9 mouse cellular contexts compared by ENCODE assay signal in the genomic region with DNA sequence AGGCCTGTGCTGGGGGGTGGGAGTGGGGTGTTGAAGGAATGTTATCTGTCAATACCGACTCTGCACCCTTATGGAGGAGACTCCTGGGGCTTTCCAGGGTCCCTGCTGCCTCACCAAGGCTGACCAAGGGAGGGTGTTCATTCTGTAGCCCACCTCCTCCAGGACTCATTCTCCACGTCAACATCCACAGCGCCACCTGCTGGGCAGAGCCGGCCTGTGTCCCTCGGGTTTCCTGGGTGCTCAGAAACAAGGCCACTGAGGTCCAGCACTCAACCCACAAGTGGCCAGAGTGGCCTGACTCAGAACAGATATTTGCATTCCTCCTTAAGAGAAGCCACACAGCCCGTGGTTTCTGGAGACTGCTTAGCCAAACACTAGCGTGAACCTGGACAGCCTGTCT. TPM values are rescaled to one million over a fixed set of nuclear protein-coding genes. Genes with fewer than 3 reads are reported as not detected.
DNase-seq lines count a peak whose midpoint lies in the region; ATAC-seq lines count a peak whose summit lies in the region.
"Had no signal": no experiment of that assay in that cellular context is flagged by ENCODE, and none has a peak within 500 bp of the region (broad histone marks: within the 10 kb centered on the region; RNA-seq: fewer than 3 reads in every experiment).

No protein-coding gene starts in this region.

- DNase-seq in intestine, embryonic 14.5 days (ENCODE audit: low spot score) = peak; percentile 86
- DNase-seq in ES-CJ7 (ENCODE audit: low read depth, low spot score) = peak; percentile 73
- DNase-seq in cerebellum, postnatal 14 days = peak; percentile 77 to 90
- peak; percentile 80 for DNase-seq in hindbrain, embryonic 10.5 days (ENCODE audit: low spot score)
- peak; percentile 59 for DNase-seq in liver, embryonic 11.5 days (ENCODE audit: low spot score)
- DNase-seq in natural killer cell, adult 2 months (ENCODE audit: low spot score in 2 of 2) = peak; percentile 52 to 61
- DNase-seq in thymus, postnatal 4 days = peak; percentile 86

- no peaks in the 10 kb centered on the region for H3K9me3 ChIP-seq in intestine, embryonic 14.5 days (ENCODE audit: control insufficient read depth, low read length)
- H3K9me3 ChIP-seq in intestine, embryonic 15.5 days = no peaks in the 10 kb centered on the region
- no peaks in the 10 kb centered on the region for H3K9me3 ChIP-seq in hindbrain, embryonic 10.5 days
- H3K9me3 ChIP-seq in liver, embryonic 11.5 days (ENCODE audit: control insufficient read depth, low read length) = no peaks in the 10 kb centered on the region

- H3K9ac ChIP-seq in intestine, embryonic 14.5 days (ENCODE audit: low read length) = no peak overlapping the region
- no peak overlapping the region for H3K9ac ChIP-seq in intestine, embryonic 15.5 days
- H3K9ac ChIP-seq in liver, embryonic 11.5 days (ENCODE audit: low read depth, low read length) = no peak overlapping the region

- peaks cover 4% of the 10 kb centered on the region; the same call in 1 of the 2 replicates for H3K27me3 ChIP-seq in intestine, embryonic 14.5 days (replicated peaks; ENCODE audit: control insufficient read depth, insufficient read depth, low read length)
- peaks cover 6% of the 10 kb centered on the region; the same call in 1 of the 2 replicates for H3K27me3 ChIP-seq in intestine, embryonic 15.5 days (replicated peaks)
- H3K27me3 ChIP-seq in hindbrain, embryonic 10.5 days (ENCODE audit: insufficient read depth, poor library complexity, severe bottlenecking) = peaks cover 22% of the 10 kb centered on the region
- H3K27me3 ChIP-seq in liver, embryonic 11.5 days (replicated peaks; ENCODE audit: control insufficient read depth, insufficient read depth, low read length) = peaks cover 3% of the 10 kb centered on the region

- no peak for ATAC-seq in intestine, embryonic 14.5 days (replicated peaks; ENCODE audit: low FRiP score, low TSS enrichment, low read depth)
- no peak for ATAC-seq in intestine, embryonic 15.5 days
- ATAC-seq in liver, embryonic 11.5 days (replicated peaks; ENCODE audit: low FRiP score) = no peak

- no peaks in the 10 kb centered on the region for H3K36me3 ChIP-seq in intestine, embryonic 14.5 days (ENCODE audit: control insufficient read depth, insufficient read depth, low read length)
- no peaks in the 10 kb centered on the region for H3K36me3 ChIP-seq in intestine, embryonic 15.5 days
- H3K36me3 ChIP-seq in hindbrain, embryonic 10.5 days = no peaks in the 10 kb centered on the region
- no peaks in the 10 kb centered on the region for H3K36me3 ChIP-seq in liver, embryonic 11.5 days (ENCODE audit: control insufficient read depth, insufficient read depth, low read length)

- H3K4me2 ChIP-seq in intestine, embryonic 14.5 days (ENCODE audit: low read length) = no peak overlapping the region
- H3K4me2 ChIP-seq in intestine, embryonic 15.5 days (replicated peaks) = no peak overlapping the region
- no peak overlapping the region for H3K4me2 ChIP-seq in liver, embryonic 11.5 days

- 16% methylated on average over 7 of the region's 7 CpGs for WGBS in intestine, embryonic 14.5 days
- 20% methylated on average over 7 of the region's 7 CpGs for WGBS in intestine, embryonic 15.5 days
- 19% methylated on average over 7 of the region's 7 CpGs for WGBS in hindbrain, embryonic 10.5 days
- 21% methylated on average over 7 of the region's 7 CpGs for whole genome bisulfite sequencing in liver, embryonic 11.5 days

- no peak overlapping the region for H3K27ac ChIP-seq in intestine, embryonic 14.5 days (ENCODE audit: low read depth)
- H3K27ac ChIP-seq in intestine, embryonic 15.5 days = no peak overlapping the region
- peak overlapping the region; percentile 73 for H3K27ac ChIP-seq in hindbrain, embryonic 10.5 days
- H3K27ac ChIP-seq in liver, embryonic 11.5 days (ENCODE audit: low read depth, low read length) = no peak overlapping the region

- no peak overlapping the region for H3K4me3 ChIP-seq in intestine, embryonic 14.5 days (ENCODE audit: low read depth, low read length)
- H3K4me3 ChIP-seq in intestine, embryonic 15.5 days (replicated peaks) = no peak overlapping the region
- H3K4me3 ChIP-seq in hindbrain, embryonic 10.5 days = no peak overlapping the region
- H3K4me3 ChIP-seq in liver, embryonic 11.5 days (ENCODE audit: low read depth, low read length) = no peak overlapping the region
- H3K4me3 ChIP-seq: myocyte had no signal

- H3K4me1 ChIP-seq in intestine, embryonic 14.5 days (replicated peaks; ENCODE audit: control insufficient read depth, insufficient read depth, low read length) = no peaks in the 10 kb centered on the region
- no peaks in the 10 kb centered on the region for H3K4me1 ChIP-seq in intestine, embryonic 15.5 days (replicated peaks)
- peaks cover 27% of the 10 kb centered on the region for H3K4me1 ChIP-seq in hindbrain, embryonic 10.5 days (replicated peaks)
- H3K4me1 ChIP-seq in liver, embryonic 11.5 days (replicated peaks; ENCODE audit: control insufficient read depth, insufficient read depth, low read length) = no peaks in the 10 kb centered on the region

RNA-seq across cellular contexts. Expression of a gene that starts 10.6 kb away (rescaled TPM):
- polyA plus RNA-seq in intestine, embryonic 14.5 days (2014; fragmentation: Nextera tagmentation; extraction: Ambion mirVana) = 1,083 and 1,275 TPM in 2 replicates
- 1,066 and 1,145 TPM in 2 replicates for polyA plus RNA-seq in intestine, embryonic 15.5 days (2015; fragmentation: Nextera tagmentation; extraction: Ambion mirVana)
- polyA plus RNA-seq in hindbrain, embryonic 10.5 days (2016; fragmentation: Nextera tagmentation; extraction: Ambion mirVana) = 959 and 1,042 TPM in 2 replicates
- polyA plus RNA-seq in liver, embryonic 11.5 days (2014; fragmentation: Nextera tagmentation; extraction: Ambion mirVana) = 1,440 and 1,641 TPM in 2 replicates

RNA-seq across cellular contexts. Expression of a gene that starts 17.5 kb away (rescaled TPM):
- 17.7 and 19.9 TPM in 2 replicates for polyA plus RNA-seq in intestine, embryonic 14.5 days (2014; fragmentation: Nextera tagmentation; extraction: Ambion mirVana)
- 28.5 and 31.5 TPM in 2 replicates for polyA plus RNA-seq in intestine, embryonic 15.5 days (2015; fragmentation: Nextera tagmentation; extraction: Ambion mirVana)
- 15.6 and 15.9 TPM in 2 replicates for polyA plus RNA-seq in hindbrain, embryonic 10.5 days (2016; fragmentation: Nextera tagmentation; extraction: Ambion mirVana)
- polyA plus RNA-seq in liver, embryonic 11.5 days (2014; fragmentation: Nextera tagmentation; extraction: Ambion mirVana) = 7.1 and 7.4 TPM in 2 replicates
